Mouse (Mus musculus) hindbrain, postnatal 0 days (tissue): Measurements from ENCODE around the gene Cfap69. TPM values are rescaled to one million over a fixed set of nuclear protein-coding genes. Genes with fewer than 3 reads are reported as not detected.
A peak's percentile ranks its signal among the peaks of the same experiment; 100 is the strongest.

ENCODE experiments used
- ATAC-seq: fragments of 200-750 bp; cut with Nextera tagmentation; 2 replicates; pipeline ENCODE4 v1.8.0; 2017; ENCODE audit warnings: mild to moderate bottlenecking, moderate TSS enrichment, moderate library complexity
- DNase-seq: peaks from one replicate; pipeline ENCODE4 v3.0.0-alpha.2; 2015; ENCODE audit warnings: low spot score
- H3K27ac ChIP-seq: fragments of 300-500 bp; sonication (generic); 2 replicates; pipeline ENCODE4 v1.5.1; 2014; ENCODE audit warnings: mild to moderate bottlenecking
- H3K27me3 ChIP-seq: fragments of 300-500 bp; sonication (generic); 2 replicates; pipeline ENCODE4 v1.6.1; 2014; ENCODE audit warnings: low read length, mixed read lengths; ENCODE audit not compliant: insufficient read depth
- H3K36me3 ChIP-seq: fragments of 300-500 bp; sonication (generic); 2 replicates; pipeline ENCODE4 v1.6.1; 2014; ENCODE audit warnings: low read length, mixed read lengths; ENCODE audit not compliant: insufficient read depth
- H3K4me1 ChIP-seq: fragments of 300-500 bp; sonication (generic); 2 replicates; pipeline ENCODE4 v1.6.1; 2014; ENCODE audit warnings: antibody characterized with exemption, low read length, mixed read lengths; ENCODE audit not compliant: insufficient read depth
- H3K4me2 ChIP-seq: fragments of 300-500 bp; sonication (generic); 2 replicates; pipeline ENCODE4 v1.6.1; 2014; ENCODE audit warnings: low read depth, mild to moderate bottlenecking, low read length, moderate library complexity, mixed read lengths
- H3K4me3 ChIP-seq: fragments of 300-500 bp; sonication (generic); 2 replicates; pipeline ENCODE4 v1.5.1; 2014; ENCODE audit warnings: low read length
- H3K9ac ChIP-seq: fragments of 300-500 bp; sonication (generic); replicated peaks from 2 replicates; pipeline ENCODE4 v1.6.1; 2014; ENCODE audit warnings: mild to moderate bottlenecking, low read length, moderate library complexity, mixed read lengths
- H3K9me3 ChIP-seq: fragments of 300-500 bp; sonication (generic); 2 replicates; pipeline ENCODE4 v1.6.1; 2016; ENCODE audit warnings: low read length, mixed read lengths
- CTCF ChIP-seq: IDR thresholded peaks from 2 replicates; pipeline ENCODE4 v1.5.1; 2016; ENCODE audit warnings: antibody characterized with exemption, control low read depth, low read depth
- WGBS: fragments of 180-500 bp; shearing (Covaris S2); extraction: QIAGEN DNeasy Blood & Tissue Kit; methylation state at CpG from one replicate; pipeline ENCODE4 v1.1.7; 2014; 5-methylcytosine and 5-hydroxymethylcytosine counted together
- polyA plus RNA-seq: library from polyadenylated mRNA; unstranded; fragments of >200 nt; fragmentation: Nextera tagmentation; extraction: Ambion mirVana; gene quantifications from 2 replicates; pipeline ENCODE4 v1.2.1, GENCODE M21; 2015
- total RNA-seq: library from RNA; depleted of rRNA; stranded (reverse); fragments of >200 nt; gene quantifications from 2 replicates; pipeline ENCODE4 v1.2.3, GENCODE M21; 2014; rRNA removed

Cfap69 gene
- total RNA-seq (9.8 and 77.8 TPM in 2 replicates), polyA plus RNA-seq (8.0 and 9.8 TPM in 2 replicates)

DNA sequence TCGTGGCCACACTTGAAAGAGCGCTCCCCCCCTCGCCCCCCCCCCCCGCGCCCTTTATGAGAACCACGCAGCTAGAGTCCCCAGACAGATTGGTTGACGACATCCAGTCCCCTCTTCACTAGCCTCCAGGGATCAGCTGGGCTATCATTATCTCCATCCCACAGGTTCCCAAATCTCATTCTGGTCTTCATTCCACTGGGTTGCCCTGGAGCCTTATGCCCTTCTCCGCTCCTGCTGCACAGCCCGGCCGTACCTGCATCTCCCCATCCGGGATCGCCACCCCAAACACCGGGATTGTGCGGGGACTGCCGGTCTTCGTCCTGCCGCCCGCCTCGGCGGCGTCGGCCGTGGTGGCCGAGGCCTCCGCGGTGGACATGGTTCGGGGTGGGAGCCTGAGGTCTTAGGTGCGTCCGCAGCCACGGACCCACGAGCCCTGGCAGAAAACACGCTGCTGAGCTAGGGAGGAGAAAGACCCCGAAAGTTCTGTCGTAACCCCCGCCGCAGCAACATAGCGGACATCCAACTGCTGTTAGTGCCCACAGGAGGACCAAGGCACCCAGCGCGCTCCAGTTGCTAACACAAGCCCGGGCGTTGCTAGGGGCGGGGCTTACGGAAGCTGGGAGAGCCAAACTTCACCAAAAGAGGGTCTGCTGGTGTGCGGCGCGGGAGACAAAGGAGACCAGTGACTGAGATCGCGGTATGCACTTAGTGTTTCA is at the start of gene Cfap69:
Gene Cfap69 (minus strand): TSS at position 585 of the 716 bp plus-strand sequence.
- peak within 1 kb of the TSS; percentile 91 for H3K4me2 ChIP-seq
- H3K4me3 ChIP-seq, result peak within 1 kb of the TSS; percentile 85
- H3K36me3 ChIP-seq, result no peaks in the 10 kb centered on the region
- under 1% methylated on average over 46 of the region's 48 CpGs for WGBS
- no peaks in the 10 kb centered on the region for H3K9me3 ChIP-seq
- H3K27me3 ChIP-seq, result no peaks in the 10 kb centered on the region
- TF ChIP-seq CTCF, result no peak
- H3K9ac ChIP-seq, result peak within 1 kb of the TSS; percentile 67
- no peaks in the 10 kb centered on the region; the same call in 1 of the 2 replicates for H3K4me1 ChIP-seq
- H3K27ac ChIP-seq, result peak within 1 kb of the TSS; percentile 17; the same call in 1 of the 2 replicates
- DNase-seq (peak; percentile 95), ATAC-seq (peak; percentile 97)

DNA sequence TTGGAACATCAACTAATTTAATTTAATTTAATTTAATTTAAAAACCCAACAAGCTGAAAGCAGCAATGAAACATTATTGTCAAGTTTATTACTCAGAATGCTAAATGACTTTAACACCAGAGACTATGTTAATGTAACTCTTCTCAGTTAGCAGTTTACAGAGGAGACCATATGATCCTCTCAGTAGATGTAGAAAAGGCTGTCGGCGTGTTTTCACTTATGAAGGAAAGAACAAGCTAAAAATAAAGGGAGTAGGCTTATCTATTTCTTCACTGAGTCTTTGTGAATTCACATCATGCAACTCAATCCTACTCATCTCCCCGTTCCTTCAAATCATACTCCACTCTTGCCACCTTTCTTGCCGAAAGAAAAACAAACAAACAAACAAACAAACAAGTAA is 47.0 kb upstream of the Cfap69 start:
- no peak for TF ChIP-seq CTCF
- no peaks in the 10 kb centered on the region for H3K4me1 ChIP-seq
- H3K27ac ChIP-seq, result no peak overlapping the region
- 87% methylated on average over 4 of the region's 4 CpGs for WGBS
- no peaks in the 10 kb centered on the region for H3K27me3 ChIP-seq
- H3K36me3 ChIP-seq, result no peaks in the 10 kb centered on the region
- no peak overlapping the region for H3K4me2 ChIP-seq
- no peaks in the 10 kb centered on the region for H3K9me3 ChIP-seq
- no peak for DNase-seq
- H3K9ac ChIP-seq, result no peak overlapping the region
- ATAC-seq, result no peak
- no peak overlapping the region for H3K4me3 ChIP-seq

DNA sequence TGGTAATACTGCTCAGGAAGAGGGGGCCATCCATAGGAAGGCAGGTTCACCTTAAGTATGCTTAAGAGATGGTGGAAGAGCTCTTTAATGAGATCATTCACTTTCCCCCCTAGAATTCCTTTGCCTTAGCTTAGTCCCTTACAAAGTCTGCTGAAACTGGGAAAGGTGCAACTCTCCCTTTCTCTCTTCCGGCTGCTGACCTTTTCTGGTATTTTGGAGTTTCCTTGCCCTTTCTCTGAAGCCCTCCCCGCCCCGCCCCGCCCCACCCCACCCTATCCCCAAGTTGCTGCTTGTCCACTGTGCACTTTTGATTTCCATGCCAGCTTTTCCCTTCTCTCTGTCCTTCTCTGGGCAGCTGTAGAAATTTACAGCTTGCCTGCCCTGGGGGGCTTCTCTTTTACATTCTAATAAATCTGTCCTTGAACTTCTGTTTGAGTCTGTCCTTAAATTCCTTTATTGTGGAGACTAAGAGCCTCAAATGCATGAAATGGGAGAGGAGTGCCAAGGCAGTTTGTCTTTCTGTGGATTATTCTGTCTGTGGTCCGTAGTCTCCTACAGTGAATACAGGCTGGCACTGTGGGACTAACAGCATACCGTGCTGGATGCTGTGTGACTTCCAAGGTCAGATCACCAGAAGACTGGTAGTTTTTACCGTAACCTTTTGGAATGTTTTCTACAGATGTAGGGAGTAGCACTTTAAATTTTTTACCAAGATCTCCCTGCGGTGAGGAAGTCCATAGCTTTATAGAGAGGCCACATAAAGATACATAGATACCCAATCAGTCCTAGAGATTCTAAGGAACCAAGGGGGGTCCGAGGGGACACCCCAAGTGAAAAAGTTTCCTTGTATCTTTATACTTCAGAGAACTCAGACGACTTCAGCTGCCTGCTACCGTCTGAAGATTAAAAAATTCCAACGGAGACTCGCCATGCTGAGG is 43.6 kb upstream of the Cfap69 start:
- WGBS, result 77% methylated on average over 13 of the region's 13 CpGs
- TF ChIP-seq CTCF, result no peak
- ATAC-seq (no peak), DNase-seq (no peak)
- Histone ChIP-seq H3K9me3 (no peaks in the 10 kb centered on the region), H3K4me3 (no peak overlapping the region), H3K36me3 (no peaks in the 10 kb centered on the region), H3K4me1 (no peaks in the 10 kb centered on the region), H3K9ac (no peak overlapping the region), H3K27me3 (no peaks in the 10 kb centered on the region), H3K27ac (no peak overlapping the region), H3K4me2 (no peak overlapping the region)

DNA sequence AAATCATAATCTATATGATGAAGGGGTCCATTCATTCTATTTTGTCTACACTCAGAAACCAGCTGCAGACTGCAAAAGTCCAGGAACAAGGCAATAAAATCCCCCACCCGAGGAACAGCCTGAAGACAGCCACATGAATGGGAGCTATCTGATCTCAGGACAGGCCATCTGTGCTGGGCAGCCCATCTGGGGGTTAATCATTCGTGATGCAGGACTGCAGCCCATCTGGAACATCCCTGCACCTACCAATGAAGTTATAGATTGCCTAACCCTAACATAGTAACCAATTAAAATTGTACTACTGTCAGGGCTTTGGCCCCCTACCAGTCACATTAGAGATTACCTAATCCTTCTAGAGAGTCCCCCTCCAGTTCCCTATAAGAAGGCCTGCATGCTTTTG is 41.0 kb upstream of the Cfap69 start:
- H3K9ac ChIP-seq, result no peak overlapping the region
- H3K4me3 ChIP-seq, result no peak overlapping the region
- H3K4me2 ChIP-seq, result no peak overlapping the region
- no peak overlapping the region for H3K27ac ChIP-seq
- ATAC-seq, result no peak
- WGBS, result 42% methylated on average over 2 of the region's 2 CpGs
- TF ChIP-seq CTCF, result no peak
- no peaks in the 10 kb centered on the region for H3K27me3 ChIP-seq
- no peaks in the 10 kb centered on the region for H3K4me1 ChIP-seq
- no peak for DNase-seq
- no peaks in the 10 kb centered on the region for H3K36me3 ChIP-seq
- H3K9me3 ChIP-seq, result no peaks in the 10 kb centered on the region

DNA sequence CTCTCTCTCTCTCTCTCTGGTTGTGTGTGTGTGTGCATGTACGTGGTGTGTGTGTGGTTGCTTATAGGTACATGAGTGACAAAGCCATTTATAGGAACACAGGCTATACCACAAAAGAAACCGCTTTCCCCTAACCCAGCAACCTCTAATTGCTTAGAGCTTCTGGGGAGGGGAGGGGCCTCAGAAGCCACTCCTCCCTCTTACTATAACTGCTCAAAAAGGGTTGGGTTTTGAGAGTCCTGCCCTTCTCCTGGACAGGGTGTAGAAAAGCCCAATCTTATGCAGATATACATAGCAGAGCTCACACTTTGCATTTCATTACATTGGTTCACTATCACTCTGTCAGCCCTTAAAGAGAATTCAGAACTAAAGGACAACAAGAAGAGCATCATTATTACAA is 36.3 kb upstream of the Cfap69 start:
- H3K4me2 ChIP-seq, result no peak overlapping the region
- no peaks in the 10 kb centered on the region for H3K9me3 ChIP-seq
- TF ChIP-seq CTCF, result no peak
- no peak for ATAC-seq
- no peak overlapping the region for H3K4me3 ChIP-seq
- no peaks in the 10 kb centered on the region for H3K36me3 ChIP-seq
- H3K4me1 ChIP-seq, result no peaks in the 10 kb centered on the region
- DNase-seq, result no peak
- H3K27ac ChIP-seq, result no peak overlapping the region
- no peaks in the 10 kb centered on the region for H3K27me3 ChIP-seq
- 80% methylated on average over 2 of the region's 2 CpGs for WGBS
- no peak overlapping the region for H3K9ac ChIP-seq

DNA sequence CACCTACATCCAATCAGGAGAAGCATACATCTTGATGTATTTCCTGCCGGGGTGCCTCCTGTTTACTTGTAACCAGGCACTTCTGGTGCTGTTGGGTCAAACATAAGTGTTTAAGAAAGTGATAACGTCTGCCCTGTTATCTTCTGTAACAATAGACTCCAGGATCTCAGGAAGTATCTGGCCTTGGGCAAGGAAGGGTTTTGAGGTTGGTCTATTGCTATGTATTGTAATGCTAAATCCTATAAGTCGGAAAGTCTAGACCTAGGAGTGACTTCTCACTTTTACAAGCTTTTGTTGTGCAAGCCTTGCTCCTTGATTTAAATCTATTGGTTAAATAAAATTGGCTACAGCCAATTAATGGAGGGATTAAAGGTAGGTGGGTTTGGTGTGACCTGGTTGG is 34.8 kb upstream of the Cfap69 start:
- Histone ChIP-seq H3K9me3 (no peaks in the 10 kb centered on the region), H3K36me3 (no peaks in the 10 kb centered on the region), H3K27ac (no peak overlapping the region), H3K9ac (no peak overlapping the region), H3K4me2 (no peak overlapping the region), H3K4me1 (no peaks in the 10 kb centered on the region), H3K4me3 (no peak overlapping the region), H3K27me3 (no peaks in the 10 kb centered on the region)
- 87% methylated on average over 3 of the region's 3 CpGs for WGBS
- no peak for DNase-seq
- TF ChIP-seq CTCF, result no peak
- ATAC-seq, result no peak
